Mouse (Mus musculus) adrenal gland, adult 18-20 months (tissue): ENCODE data around the gene Zbed5. TPM values are rescaled to one million over a fixed set of nuclear protein-coding genes. Genes with fewer than 3 reads are reported as not detected.
A peak's percentile ranks its signal among the peaks of the same experiment; 100 is the strongest.
"Not testable (repeated sequence)": the region's sequence is repeated elsewhere in the genome, so short reads cannot be mapped to it uniquely, and the experiment has no call there.

Experiments
- DNase-seq, 2 experiments: peaks; one replicate each; pipeline ENCODE4 v3.0.0; 2021 to 2022; ENCODE audit warnings: low spot score in 2 of 2
- total RNA-seq, 2 experiments: library from RNA; stranded (reverse); gene quantifications; 1 replicate in 1 of 2; 2 replicates in 1 of 2; pipeline ENCODE4 v1.2.3; 2021

Zbed5 gene
- total RNA-seq, 2 experiments from 2014 or later = 1.5 to 2.1 TPM

GRCm38 (mm10) chr5:129908242-129908965 lies 12.9 kb downstream of the Zbed5 start, which contains the start of gene Nupr1l:
Gene Nupr1l (plus strand): TSS chr5:129908540.
- peak; percentile 87 to 90 for DNase-seq

GRCm38 (mm10) chr5:129909147-129909546 lies 13.6 kb downstream of the Zbed5 start:
- no peak for DNase-seq

- DNase-seq = no peak
Measured at GRCm38 (mm10) chr5:129909591-129909990, 14.1 kb downstream of the Zbed5 start.

GRCm38 (mm10) chr5:129914024-129914423 lies 18.5 kb downstream of the Zbed5 start:
- DNase-seq = peak in 1 of 2 experiments; percentile 17

GRCm38 (mm10) chr5:129915491-129915890 lies 20.0 kb downstream of the Zbed5 start:
- not testable (repeated sequence) for DNase-seq

GRCm38 (mm10) chr5:129918065-129918651 lies 22.6 kb downstream of the Zbed5 start:
- DNase-seq = no peak

GRCm38 (mm10) chr5:129918752-129919151 lies 23.2 kb downstream of the Zbed5 start:
- no peak for DNase-seq

- DNase-seq = peak in 1 of 2 experiments; percentile 7
Measured at GRCm38 (mm10) chr5:129919320-129919719, 23.8 kb downstream of the Zbed5 start.

GRCm38 (mm10) chr5:129921972-129922371 lies 26.4 kb downstream of the Zbed5 start:
- DNase-seq = no peak

GRCm38 (mm10) chr5:129924820-129925452 lies 29.4 kb downstream of the Zbed5 start:
- no peak for DNase-seq

GRCm38 (mm10) chr5:129925933-129926332 lies 30.4 kb downstream of the Zbed5 start:
- DNase-seq = no peak

GRCm38 (mm10) chr5:129929924-129930855 lies 34.7 kb downstream of the Zbed5 start:
- no peak for DNase-seq

GRCm38 (mm10) chr5:129936941-129937340 lies 41.4 kb downstream of the Zbed5 start:
- no peak for DNase-seq

- DNase-seq = no peak
Measured at GRCm38 (mm10) chr5:129940281-129940680, 44.8 kb downstream of the Zbed5 start.

- DNase-seq = no peak
Measured at GRCm38 (mm10) chr5:129940736-129941494, 45.4 kb downstream of the Zbed5 start.

- DNase-seq = peak; percentile 98
Measured at GRCm38 (mm10) chr5:129941495-129942045, 46.0 kb downstream of the Zbed5 start, which contains the start of gene Vkorc1l1. Gene Vkorc1l1 (plus strand): TSS chr5:129941970.

- peak; percentile 42 to 54 for DNase-seq
Measured at GRCm38 (mm10) chr5:129942073-129942939, 46.8 kb downstream of the Zbed5 start.

GRCm38 (mm10) chr5:129943402-129943801 lies 47.9 kb downstream of the Zbed5 start:
- no peak for DNase-seq

GRCm38 (mm10) chr5:129947528-129948033 lies 52.1 kb downstream of the Zbed5 start:
- DNase-seq = no peak
